Mouse (Mus musculus): Measurements from ENCODE around the gene 1700015F17Rik. TPM values are rescaled to one million over a fixed set of nuclear protein-coding genes. Genes with fewer than 3 reads are reported as not detected.

The 1700015F17Rik gene
- total and polyA plus RNA-seq, 3 experiments: not detected

GRCm38 (mm10) chr5:5494269-5495005, 15.5 kb upstream of the 1700015F17Rik start:
- peak; percentile 91 for TF ChIP-seq ZNF384 (IDR thresholded peaks at IDR 0.05; ENCODE audit: low read depth, low read length)
- peak; percentile 88 for TF ChIP-seq RAD21 (IDR thresholded peaks at IDR 0.05; ENCODE audit: low read depth, low read length)
- TF ChIP-seq UBTF (IDR thresholded peaks at IDR 0.05; ENCODE audit: borderline replicate concordance, insufficient read depth, low read depth, low read length): no peak
- TF ChIP-seq SMC3 (IDR thresholded peaks at IDR 0.05; ENCODE audit: low read depth, low read length): peak; percentile 75
- peak; percentile 43 to 75 (median 65) for TF ChIP-seq CTCF (IDR thresholded peaks at IDR 0.05 in 2 of 3, conservative IDR thresholded peaks at IDR 0.05 in 1 of 3; ENCODE audit: control insufficient read depth in 1 of 3, insufficient read depth in 1 of 3, low read depth in 2 of 3, low read length in 3 of 3, poor library complexity in 1 of 3, severe bottlenecking in 1 of 3)
- peak; percentile 67 for TF ChIP-seq ZC3H11A (IDR thresholded peaks at IDR 0.05; ENCODE audit: low read depth, low read length)
- H3K4me1 ChIP-seq (ENCODE audit: control insufficient read depth in 1 of 2, insufficient read depth in 2 of 2, low read length in 2 of 2): no peaks in the 10 kb centered on the region
- H3K4me3 ChIP-seq (ENCODE audit: control insufficient read depth in 1 of 2, insufficient read depth in 1 of 2, low read depth in 2 of 2, low read length in 2 of 2): no peak overlapping the region
- no peaks in the 10 kb centered on the region; a peak in 1 of 4 replicates for H3K27me3 ChIP-seq (ENCODE audit: control insufficient read depth in 1 of 2, insufficient read depth in 2 of 2, low read length in 2 of 2)
- H3K27ac ChIP-seq (ENCODE audit: control insufficient read depth, low read depth, low read length): no peak overlapping the region
- DNase-seq (ENCODE audit: low read depth, low spot score): peak; percentile 47
- H3K9me3 ChIP-seq (replicated peaks; ENCODE audit: insufficient read depth, low read length): no peaks in the 10 kb centered on the region
- no peaks in the 10 kb centered on the region for H3K36me3 ChIP-seq (ENCODE audit: control insufficient read depth in 1 of 2, insufficient read depth in 2 of 2, low read length in 2 of 2)
- H3K9ac ChIP-seq (ENCODE audit: control insufficient read depth, low read depth, low read length, poor library complexity, severe bottlenecking): no peak overlapping the region
- H3K79me2 ChIP-seq (ENCODE audit: control insufficient read depth, insufficient read depth, low read length, poor library complexity): no peaks in the 10 kb centered on the region

- Histone ChIP-seq H3K79me2 (ENCODE audit: control insufficient read depth, insufficient read depth, low read length, poor library complexity) (no peaks in the 10 kb centered on the region), H3K4me3 (ENCODE audit: control insufficient read depth in 1 of 2, insufficient read depth in 1 of 2, low read depth in 2 of 2, low read length in 2 of 2) (no peak overlapping the region), H3K27me3 (ENCODE audit: control insufficient read depth in 1 of 2, insufficient read depth in 2 of 2, low read length in 2 of 2) (no peaks in the 10 kb centered on the region; a peak in 1 of 4 replicates), H3K9ac (ENCODE audit: control insufficient read depth, low read depth, low read length, poor library complexity, severe bottlenecking) (no peak overlapping the region), H3K27ac (ENCODE audit: control insufficient read depth, low read depth, low read length) (no peak overlapping the region), H3K36me3 (ENCODE audit: control insufficient read depth in 1 of 2, insufficient read depth in 2 of 2, low read length in 2 of 2) (no peaks in the 10 kb centered on the region), H3K4me1 (ENCODE audit: control insufficient read depth in 1 of 2, insufficient read depth in 2 of 2, low read length in 2 of 2) (no peaks in the 10 kb centered on the region), H3K9me3 (replicated peaks; ENCODE audit: insufficient read depth, low read length) (no peaks in the 10 kb centered on the region)
- TF ChIP-seq CTCF (IDR thresholded peaks at IDR 0.05 in 2 of 3, conservative IDR thresholded peaks at IDR 0.05 in 1 of 3; ENCODE audit: control insufficient read depth in 1 of 3, insufficient read depth in 1 of 3, low read depth in 2 of 3, low read length in 3 of 3, poor library complexity in 1 of 3, severe bottlenecking in 1 of 3) (0 out of 6 replicates have a peak, but pooled peaks of 1 of the 3 experiments have one; percentile 4), POLR2AphosphoS5 (IDR thresholded peaks at IDR 0.05; ENCODE audit: borderline replicate concordance, low read depth, low read length) (no peak)
- DNase-seq (ENCODE audit: low read depth, low spot score): no peak
Measured at GRCm38 (mm10) chr5:5492163-5492562, 13.2 kb upstream of the 1700015F17Rik start.

- H3K9me3 ChIP-seq (replicated peaks; ENCODE audit: insufficient read depth, low read length): no peaks in the 10 kb centered on the region
- peak; percentile 16 for DNase-seq (ENCODE audit: low read depth, low spot score)
- H3K36me3 ChIP-seq (ENCODE audit: control insufficient read depth in 1 of 2, insufficient read depth in 2 of 2, low read length in 2 of 2): no peaks in the 10 kb centered on the region
- no peak overlapping the region for H3K9ac ChIP-seq (ENCODE audit: control insufficient read depth, low read depth, low read length, poor library complexity, severe bottlenecking)
- 0 out of 6 replicates have a peak, but pooled peaks of 2 of the 3 experiments have one; percentile 3 to 12 for TF ChIP-seq CTCF (IDR thresholded peaks at IDR 0.05 in 2 of 3, conservative IDR thresholded peaks at IDR 0.05 in 1 of 3; ENCODE audit: control insufficient read depth in 1 of 3, insufficient read depth in 1 of 3, low read depth in 2 of 3, low read length in 3 of 3, poor library complexity in 1 of 3, severe bottlenecking in 1 of 3)
- TF ChIP-seq TAL1 (IDR thresholded peaks at IDR 0.05; ENCODE audit: low read length): no peak
- no peaks in the 10 kb centered on the region for H3K79me2 ChIP-seq (ENCODE audit: control insufficient read depth, insufficient read depth, low read length, poor library complexity)
- no peaks in the 10 kb centered on the region for H3K4me1 ChIP-seq (ENCODE audit: control insufficient read depth in 1 of 2, insufficient read depth in 2 of 2, low read length in 2 of 2)
- H3K27me3 ChIP-seq (ENCODE audit: control insufficient read depth in 1 of 2, insufficient read depth in 2 of 2, low read length in 2 of 2): no peaks in the 10 kb centered on the region
- no peak overlapping the region for H3K4me3 ChIP-seq (ENCODE audit: control insufficient read depth in 1 of 2, insufficient read depth in 1 of 2, low read depth in 2 of 2, low read length in 2 of 2)
- no peak overlapping the region for H3K27ac ChIP-seq (ENCODE audit: control insufficient read depth, low read depth, low read length)
Measured at GRCm38 (mm10) chr5:5486071-5486470, 7.1 kb upstream of the 1700015F17Rik start.
